Mouse (Mus musculus) olfactory bulb, adult 2 months (tissue): ENCODE measurements at regions not wholly inside any gene's neighbourhood (a gene's known extent, or its start where the extent isn't known, plus 50 kb on each side); places are given as distances from the start of the nearest gene placed in this dataset.

Source experiments
- CTCF ChIP-seq: fragments of 200-500 bp; IDR thresholded peaks from 2 replicates; pipeline ENCODE4 v1.5.1; 2012; ENCODE audit warnings: low read depth, mild to moderate bottlenecking, low read length, moderate library complexity; ENCODE audit not compliant: insufficient read depth
- POLR2A ChIP-seq: fragments of 200-500 bp; IDR thresholded peaks from 2 replicates; pipeline ENCODE4 v1.6.1; 2012; ENCODE audit warnings: mild to moderate bottlenecking, low read depth, low read length, moderate library complexity; ENCODE audit not compliant: insufficient read depth

GRCm38 (mm10) chr13:39440336-39440735 is 479.7 kb upstream of the Slc35b3 start:
- TF ChIP-seq POLR2A (no peak), CTCF (no peak)
